Mouse (Mus musculus) hindbrain, embryonic 14.5 days (tissue): ENCODE measurements at regions not wholly inside any gene's neighbourhood (a gene's known extent, or its start where the extent isn't known, plus 50 kb on each side); places are given as distances from the start of the nearest gene placed in this dataset.

Experiments used
- ATAC-seq: fragments of 200-750 bp; cut with Nextera tagmentation; 2 replicates; pipeline ENCODE4 v1.8.0; 2017; ENCODE audit warnings: moderate number of reproducible peaks, mild to moderate bottlenecking, moderate TSS enrichment, moderate library complexity; ENCODE audit not compliant: low FRiP score
- DNase-seq: peaks from one replicate; pipeline ENCODE4 v3.0.0-alpha.2; 2015; ENCODE audit warnings: low spot score
- H3K27ac ChIP-seq: fragments of 300-500 bp; sonication (generic); 2 replicates; pipeline ENCODE4 v1.5.1; 2014; ENCODE audit warnings: mild to moderate bottlenecking, moderate library complexity
- H3K27me3 ChIP-seq: fragments of 300-500 bp; sonication (generic); 2 replicates; pipeline ENCODE4 v1.6.1; 2014; ENCODE audit warnings: mild to moderate bottlenecking, low read length, mixed read lengths; ENCODE audit not compliant: control insufficient read depth, insufficient read depth
- H3K36me3 ChIP-seq: fragments of 300-500 bp; sonication (generic); replicated peaks from 2 replicates; pipeline ENCODE4 v1.6.1; 2014; ENCODE audit not compliant: control insufficient read depth, insufficient read depth
- H3K4me1 ChIP-seq: fragments of 300-500 bp; sonication (generic); replicated peaks from 2 replicates; pipeline ENCODE4 v1.6.1; 2014; ENCODE audit warnings: antibody characterized with exemption, low read length, mixed read lengths; ENCODE audit not compliant: control insufficient read depth, insufficient read depth
- H3K4me2 ChIP-seq: fragments of 300-500 bp; sonication (generic); replicated peaks from 2 replicates; pipeline ENCODE4 v1.6.1; 2014; ENCODE audit warnings: mild to moderate bottlenecking, moderate library complexity
- H3K4me3 ChIP-seq: fragments of 300-500 bp; sonication (generic); replicated peaks from 2 replicates; pipeline ENCODE4 v1.5.1; 2014; ENCODE audit warnings: mild to moderate bottlenecking, low read length
- H3K9ac ChIP-seq: fragments of 300-500 bp; sonication (generic); 2 replicates; pipeline ENCODE4 v1.6.1; 2014
- H3K9me3 ChIP-seq: fragments of 300-500 bp; sonication (generic); 2 replicates; pipeline ENCODE4 v1.6.1; 2016; ENCODE audit warnings: low read length; ENCODE audit not compliant: control insufficient read depth
- WGBS: fragments of 180-500 bp; shearing (Covaris S2); extraction: QIAGEN DNeasy Blood & Tissue Kit; methylation state at CpG from one replicate; pipeline ENCODE4 v1.1.7; 2014; 5-methylcytosine and 5-hydroxymethylcytosine counted together

DNA sequence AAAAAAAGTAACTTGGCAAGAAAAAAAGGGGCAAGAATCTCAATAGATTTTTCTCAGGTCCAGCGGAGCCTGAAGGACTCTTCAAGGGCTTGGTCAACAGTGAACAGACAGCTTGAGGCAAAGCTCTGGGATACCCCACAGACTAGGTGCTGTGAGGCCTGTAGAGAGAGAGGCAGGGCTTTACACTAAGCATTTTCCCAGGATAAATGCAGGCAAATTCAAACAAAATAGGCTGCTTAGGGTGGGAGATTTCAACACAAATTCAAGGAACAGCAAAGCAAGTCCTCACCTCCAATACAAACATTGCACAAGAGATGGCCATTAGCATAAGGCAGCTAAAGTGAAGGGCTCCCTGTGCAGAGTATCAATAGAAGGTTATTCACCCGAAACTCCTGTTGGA, 225.3 kb upstream of the Adgrl2 start:
- Histone ChIP-seq H3K9ac (no peak overlapping the region), H3K36me3 (no peaks in the 10 kb centered on the region), H3K27ac (no peak overlapping the region), H3K27me3 (no peaks in the 10 kb centered on the region), H3K4me3 (no peak overlapping the region), H3K4me2 (no peak overlapping the region), H3K9me3 (no peaks in the 10 kb centered on the region), H3K4me1 (no peaks in the 10 kb centered on the region; the same call in 1 of the 2 replicates)
- DNase-seq: no peak
- no peak for ATAC-seq
- 73% methylated on average over 2 of the region's 2 CpGs for WGBS

DNA sequence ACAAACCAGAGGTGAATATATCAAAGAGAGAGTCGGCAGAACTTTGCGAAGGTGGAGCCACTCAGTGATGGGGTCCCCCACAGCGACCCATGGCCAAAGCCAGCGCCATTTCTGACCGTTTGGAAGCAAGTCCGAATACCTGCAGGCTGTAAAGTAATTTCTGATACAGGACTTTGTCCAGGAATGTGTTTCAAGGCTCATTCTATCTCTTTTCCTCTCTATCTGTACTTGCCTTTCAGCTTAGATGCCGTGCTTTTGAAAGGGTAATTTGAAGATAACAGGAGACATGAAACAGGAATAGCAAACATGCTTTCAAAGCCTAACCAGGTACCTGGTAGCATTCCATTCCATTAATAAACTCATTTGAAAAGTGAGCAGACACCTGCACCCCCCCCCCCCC, 221.6 kb upstream of the Adgrl2 start:
- 91% methylated on average over 7 of the region's 7 CpGs for WGBS
- no peaks in the 10 kb centered on the region for H3K27me3 ChIP-seq
- H3K9me3 ChIP-seq: no peaks in the 10 kb centered on the region
- H3K4me2 ChIP-seq: no peak overlapping the region
- no peaks in the 10 kb centered on the region for H3K4me1 ChIP-seq
- ATAC-seq (no peak), DNase-seq (no peak)
- no peak overlapping the region for H3K27ac ChIP-seq
- H3K4me3 ChIP-seq: no peak overlapping the region
- H3K9ac ChIP-seq: no peak overlapping the region
- no peaks in the 10 kb centered on the region for H3K36me3 ChIP-seq

DNA sequence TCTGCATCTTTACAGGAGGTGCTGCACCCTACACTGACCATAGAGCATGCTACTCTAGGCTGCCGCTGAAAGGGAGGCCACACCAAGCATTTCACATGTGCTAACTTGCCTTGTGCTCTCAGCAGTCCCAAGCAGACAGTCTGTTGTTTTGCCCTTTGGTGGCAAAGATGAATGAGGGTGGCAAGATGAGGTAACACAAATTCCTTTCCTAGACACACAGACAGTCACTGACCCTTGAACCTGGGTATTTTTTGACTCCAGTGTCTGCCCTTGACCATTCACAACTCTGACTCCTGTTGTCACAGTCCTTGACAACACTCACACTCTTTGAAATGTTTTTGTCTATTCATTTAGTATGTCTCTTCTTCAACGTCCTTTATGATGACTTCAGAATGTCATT, 218.9 kb upstream of the Adgrl2 start:
- Histone ChIP-seq H3K27ac (no peak overlapping the region), H3K4me2 (no peak overlapping the region), H3K27me3 (no peaks in the 10 kb centered on the region), H3K4me1 (no peaks in the 10 kb centered on the region), H3K9me3 (no peaks in the 10 kb centered on the region), H3K9ac (no peak overlapping the region), H3K36me3 (no peaks in the 10 kb centered on the region), H3K4me3 (no peak overlapping the region)
- 87% methylated on average over 2 of the region's 2 CpGs for WGBS
- no peak for DNase-seq
- no peak for ATAC-seq

DNA sequence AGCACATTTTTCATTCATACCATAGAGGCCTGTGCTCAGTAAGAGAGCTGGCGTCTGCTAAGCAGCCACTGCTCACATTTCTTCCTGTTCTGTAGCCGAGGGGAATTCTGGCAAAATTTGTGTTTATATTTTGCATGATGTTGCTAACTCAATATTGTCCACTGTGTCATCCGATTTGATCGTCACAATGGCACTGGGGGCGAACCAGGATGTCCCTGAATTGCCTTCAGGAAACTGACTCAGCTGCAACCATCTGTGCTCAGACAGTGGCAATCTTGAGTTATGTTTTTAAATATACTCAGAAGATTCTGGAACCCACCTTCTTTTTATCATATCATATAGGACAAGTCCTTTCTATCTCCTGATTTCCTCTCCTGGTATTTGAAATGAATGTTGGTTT, 213.1 kb upstream of the Adgrl2 start:
- ATAC-seq (no peak), DNase-seq (no peak)
- Histone ChIP-seq H3K9me3 (no peaks in the 10 kb centered on the region), H3K27me3 (no peaks in the 10 kb centered on the region), H3K4me1 (no peaks in the 10 kb centered on the region), H3K9ac (no peak overlapping the region), H3K4me2 (no peak overlapping the region), H3K27ac (no peak overlapping the region), H3K36me3 (no peaks in the 10 kb centered on the region), H3K4me3 (no peak overlapping the region)
- WGBS: 79% methylated on average over 5 of the region's 5 CpGs

DNA sequence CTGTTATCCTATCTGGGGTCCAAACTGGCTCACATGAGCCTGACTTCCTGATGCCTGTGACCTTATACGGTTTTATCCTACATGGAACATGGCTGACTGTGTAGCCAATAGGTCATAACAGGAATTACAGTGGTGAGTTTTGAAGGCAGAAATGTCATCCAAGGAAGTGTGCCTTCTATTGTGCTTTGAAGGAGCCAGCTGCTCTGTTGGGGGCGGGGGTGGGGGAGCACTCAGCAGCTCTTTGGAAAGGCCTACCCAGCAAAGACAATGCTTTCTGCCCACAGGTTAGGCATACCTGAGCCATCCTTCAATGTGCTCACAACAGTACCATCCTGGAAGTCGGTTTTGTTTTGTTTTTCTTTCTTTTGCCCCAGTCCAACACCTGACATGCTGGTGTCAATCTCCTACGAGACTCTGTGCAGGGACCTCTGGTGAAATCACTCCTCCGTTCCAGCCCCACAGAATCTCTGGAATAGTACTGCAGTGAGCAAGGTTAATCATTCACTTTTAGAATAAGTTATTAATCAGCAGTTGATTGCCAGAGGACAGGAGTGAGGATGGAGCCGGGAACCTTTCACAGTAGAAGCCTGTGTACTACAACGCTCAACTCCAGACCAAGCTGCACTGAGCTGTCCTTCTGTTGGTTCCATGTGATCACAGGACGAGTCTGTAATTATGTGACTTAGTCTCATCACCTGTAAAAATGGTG, 206.3 kb upstream of the Adgrl2 start:
- no peak overlapping the region for H3K27ac ChIP-seq
- H3K4me2 ChIP-seq: no peak overlapping the region
- no peak overlapping the region for H3K9ac ChIP-seq
- no peak for DNase-seq
- H3K9me3 ChIP-seq: no peaks in the 10 kb centered on the region
- H3K4me1 ChIP-seq: no peaks in the 10 kb centered on the region
- H3K27me3 ChIP-seq: no peaks in the 10 kb centered on the region
- no peak overlapping the region for H3K4me3 ChIP-seq
- no peak for ATAC-seq
- no peaks in the 10 kb centered on the region for H3K36me3 ChIP-seq
- 85% methylated on average over 8 of the region's 8 CpGs for WGBS

DNA sequence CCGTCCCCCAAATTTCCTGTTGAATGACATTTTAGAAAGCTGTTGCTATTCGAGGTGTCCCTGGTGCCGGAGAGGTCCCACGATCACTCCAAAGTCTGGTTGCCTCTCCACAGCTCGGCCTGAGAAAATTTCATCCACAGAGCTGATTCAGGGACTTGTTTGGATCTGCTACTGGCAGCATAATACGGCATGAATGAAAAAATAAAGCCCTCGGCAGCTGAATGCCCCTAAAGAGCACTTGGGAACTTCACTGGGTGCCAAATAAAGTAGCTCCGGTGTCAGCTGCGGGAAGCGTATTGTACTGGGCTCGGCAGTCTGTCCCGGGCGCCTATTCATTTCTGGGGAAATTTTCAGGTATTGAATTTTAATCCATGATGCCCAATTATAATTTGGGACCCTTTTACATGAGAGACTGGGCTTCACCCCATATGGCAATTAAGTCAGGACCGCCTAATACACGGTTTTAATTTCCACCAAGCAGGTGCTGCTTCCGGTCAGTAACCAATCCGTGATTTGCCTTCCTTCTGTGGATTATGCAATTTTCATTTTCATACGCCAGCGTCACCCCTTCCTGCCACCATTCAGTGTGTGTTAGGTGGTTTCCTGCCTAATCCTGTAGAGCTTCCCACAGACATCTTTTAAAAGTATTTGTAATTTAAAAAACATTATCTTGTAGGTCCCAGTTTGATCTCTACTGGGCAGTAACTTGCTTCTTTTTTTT, 200.7 kb upstream of the Adgrl2 start:
- no peaks in the 10 kb centered on the region for H3K9me3 ChIP-seq
- ATAC-seq (peak; percentile 21; the same call in 1 of the 2 replicates), DNase-seq (no peak)
- H3K9ac ChIP-seq: no peak overlapping the region
- no peak overlapping the region for H3K27ac ChIP-seq
- peak overlapping the region; percentile 44 for H3K4me2 ChIP-seq
- 0 out of 2 replicates have a peak, but pooled peaks cover 7% of the 10 kb centered on the region for H3K4me1 ChIP-seq
- H3K4me3 ChIP-seq: peak overlapping the region; percentile 13; the same call in 1 of the 2 replicates
- no peaks in the 10 kb centered on the region for H3K27me3 ChIP-seq
- H3K36me3 ChIP-seq: no peaks in the 10 kb centered on the region
- 45% methylated on average over 19 of the region's 19 CpGs for WGBS

DNA sequence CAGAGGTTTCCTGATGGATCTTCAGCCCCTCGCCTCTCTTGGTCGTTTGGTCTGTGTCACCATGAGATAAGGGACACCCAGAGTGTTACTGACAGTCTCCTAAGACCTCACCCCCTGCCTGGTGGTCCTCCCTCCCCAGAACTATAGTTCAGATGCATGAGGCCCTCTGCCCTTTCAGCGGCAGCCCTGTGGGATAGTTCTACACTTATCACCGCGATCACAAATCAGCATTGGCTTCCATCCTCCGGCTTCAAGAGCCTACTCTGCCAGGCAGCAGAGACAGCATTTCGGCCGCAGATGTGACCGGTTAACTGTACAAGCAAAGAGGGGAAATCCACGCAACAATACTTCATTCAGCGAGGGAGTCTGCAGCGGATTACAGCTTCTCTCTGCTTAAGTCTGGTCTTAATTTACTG, 193.8 kb upstream of the Adgrl2 start:
- ATAC-seq: no peak
- no peak overlapping the region for H3K9ac ChIP-seq
- no peaks in the 10 kb centered on the region for H3K36me3 ChIP-seq
- no peaks in the 10 kb centered on the region for H3K27me3 ChIP-seq
- WGBS: 29% methylated on average over 12 of the region's 12 CpGs
- H3K4me3 ChIP-seq: no peak overlapping the region
- H3K9me3 ChIP-seq: no peaks in the 10 kb centered on the region
- H3K4me2 ChIP-seq: peak overlapping the region; percentile 17; the same call in 1 of the 2 replicates
- peaks cover 6% of the 10 kb centered on the region; the same call in 1 of the 2 replicates for H3K4me1 ChIP-seq
- no peak overlapping the region for H3K27ac ChIP-seq
- DNase-seq: no peak

DNA sequence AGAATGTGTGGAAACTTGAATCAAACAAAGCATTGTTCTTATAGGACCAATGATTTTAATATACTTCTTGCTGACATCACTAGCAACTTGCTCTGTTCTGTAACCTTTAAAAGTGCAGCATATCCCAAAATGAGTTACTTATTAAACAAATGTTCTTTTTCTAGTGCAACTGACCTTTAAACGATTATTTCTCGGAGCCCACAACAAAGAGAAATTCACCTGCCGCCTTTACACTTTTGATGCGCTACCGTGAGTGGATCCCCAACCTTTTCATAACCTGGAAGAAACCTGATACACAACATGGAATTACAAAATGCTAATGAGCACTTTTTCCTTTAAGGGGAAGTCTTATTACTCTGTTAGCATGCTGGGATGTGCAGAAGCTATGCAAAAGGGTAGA, 191.7 kb upstream of the Adgrl2 start:
- H3K27ac ChIP-seq: no peak overlapping the region
- H3K36me3 ChIP-seq: no peaks in the 10 kb centered on the region
- ATAC-seq (no peak), DNase-seq (no peak)
- H3K9me3 ChIP-seq: no peaks in the 10 kb centered on the region
- H3K27me3 ChIP-seq: no peaks in the 10 kb centered on the region
- H3K4me3 ChIP-seq: no peak overlapping the region
- no peak overlapping the region for H3K9ac ChIP-seq
- H3K4me1 ChIP-seq: peaks cover 6% of the 10 kb centered on the region; the same call in 1 of the 2 replicates
- WGBS: 83% methylated on average over 5 of the region's 5 CpGs
- no peak overlapping the region for H3K4me2 ChIP-seq

DNA sequence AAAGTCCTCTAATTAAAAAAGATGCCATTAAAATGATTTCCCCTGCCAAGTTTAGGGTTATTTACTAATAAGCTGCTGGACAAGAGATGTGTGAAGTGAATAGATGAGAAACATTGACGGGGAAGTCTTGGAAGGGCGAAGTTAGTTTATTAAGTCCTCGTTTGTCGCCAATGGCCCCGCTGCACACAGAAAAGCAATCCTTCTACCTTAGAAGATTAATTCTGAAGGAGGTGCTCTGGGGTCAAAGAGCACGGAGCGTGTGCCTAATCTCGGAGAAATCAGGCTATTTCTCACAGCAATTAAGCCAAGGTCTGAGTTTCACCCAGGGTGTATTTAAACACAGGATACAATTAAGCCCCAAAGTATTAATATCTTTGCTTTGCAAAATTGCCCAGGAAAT, 189.8 kb upstream of the Adgrl2 start:
- 32% methylated on average over 8 of the region's 8 CpGs for WGBS
- Histone ChIP-seq H3K4me2 (no peak overlapping the region), H3K27me3 (no peaks in the 10 kb centered on the region), H3K36me3 (no peaks in the 10 kb centered on the region), H3K9ac (no peak overlapping the region), H3K4me3 (no peak overlapping the region), H3K4me1 (peaks cover 6% of the 10 kb centered on the region; the same call in 1 of the 2 replicates), H3K9me3 (no peaks in the 10 kb centered on the region), H3K27ac (no peak overlapping the region)
- no peak for DNase-seq
- ATAC-seq: no peak
